Mouse (Mus musculus) adrenal gland, adult 8-10 months (tissue): ENCODE results near the gene Cyp2c29. TPM values are rescaled to one million over a fixed set of nuclear protein-coding genes. Genes with fewer than 3 reads are reported as not detected.
"Not testable (repeated sequence)": the region's sequence is repeated elsewhere in the genome, so short reads cannot be mapped to it uniquely, and the experiment has no call there.

ENCODE experiments used
- DNase-seq: peaks from one replicate; pipeline ENCODE4 v3.0.0; 2022
- total RNA-seq, 4 experiments: library from RNA; stranded (reverse); gene quantifications; 2 replicates each; pipeline ENCODE4 v1.2.4; 2022

Gene Cyp2c29
- under 1 TPM in 2 of 4 experiments, not detected in 2; 0.41 to 0.81 TPM for total RNA-seq

DNA sequence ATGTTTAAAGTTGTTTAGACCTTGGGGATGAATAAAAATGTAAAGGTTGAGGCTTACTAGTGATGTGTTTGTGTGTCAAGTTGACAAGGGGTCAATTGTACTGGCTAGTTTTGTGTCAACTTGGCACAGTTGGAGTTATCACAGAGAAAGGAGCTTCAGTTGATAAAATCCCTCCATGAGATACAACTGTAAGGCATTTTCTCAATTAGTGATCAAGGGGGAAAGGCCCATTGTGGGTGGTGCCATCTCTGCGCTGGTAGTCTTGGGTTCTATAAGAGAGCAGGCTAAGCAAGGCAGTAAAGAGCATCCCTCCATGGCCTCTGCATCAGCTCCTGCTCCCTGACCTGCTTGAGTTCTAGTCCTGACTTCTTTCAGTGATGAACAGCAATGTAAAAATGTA, at the start of gene Cyp2c29:
Gene Cyp2c29 (plus strand): TSS at position 301 of the 400 bp plus-strand sequence.
- DNase-seq = not testable (repeated sequence)

DNA sequence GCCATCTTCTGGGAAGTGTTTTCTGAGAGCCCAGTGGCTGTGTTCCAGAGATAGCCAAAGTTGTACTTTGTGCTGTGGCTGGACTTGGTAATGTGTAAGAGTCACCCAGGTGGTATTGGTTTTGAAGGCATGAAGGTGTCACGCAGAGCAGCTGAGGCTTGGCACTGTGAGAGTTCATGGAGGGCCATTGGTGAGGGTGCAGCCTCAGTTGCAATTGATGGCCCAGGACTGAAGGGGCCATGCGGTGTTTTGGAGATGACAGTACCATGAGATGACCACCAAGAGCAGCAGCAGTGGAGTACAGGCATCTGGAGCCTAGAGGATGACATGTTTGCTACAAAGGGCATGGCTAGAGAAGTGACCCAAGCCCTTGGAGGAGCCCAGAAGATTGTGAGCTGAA, 2.2 kb upstream of the Cyp2c29 start:
- DNase-seq = not testable (repeated sequence)

DNA sequence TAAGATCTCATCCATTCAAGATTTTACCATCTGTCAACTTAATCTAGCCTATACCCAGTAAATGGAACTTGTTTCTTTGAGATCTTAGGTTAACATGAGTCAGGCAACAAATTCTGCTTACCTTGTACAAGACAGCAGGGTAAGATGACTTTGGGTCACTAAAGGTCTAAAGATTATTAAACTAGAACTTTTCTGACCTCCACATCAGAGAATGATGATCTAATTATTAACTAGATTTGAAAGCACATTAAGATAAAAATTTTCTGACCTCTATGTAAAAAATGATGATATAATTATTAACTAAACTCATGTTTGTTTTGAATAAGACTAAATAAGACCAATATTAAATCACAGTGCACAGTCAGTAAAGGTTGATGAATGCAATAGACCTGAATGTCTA, 13.6 kb downstream of the Cyp2c29 start:
- DNase-seq = no peak

DNA sequence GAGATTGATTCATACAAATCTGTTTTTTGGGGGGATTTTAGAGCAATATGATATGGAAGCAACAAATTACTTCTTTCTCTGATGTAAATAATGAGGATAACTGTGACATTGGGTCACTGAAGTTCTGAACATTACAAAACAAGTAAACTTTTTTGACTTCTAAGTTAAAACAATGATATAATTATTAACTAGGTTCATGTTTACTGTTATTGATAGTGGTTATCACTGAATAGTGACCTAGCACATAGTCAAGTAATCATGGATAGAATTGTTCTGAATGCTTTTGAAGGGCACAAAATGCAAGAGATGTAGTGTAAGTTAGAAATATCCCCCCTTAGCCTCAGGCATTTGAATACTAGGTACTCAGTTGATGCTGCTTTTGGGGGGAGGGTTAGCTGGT, 16.4 kb downstream of the Cyp2c29 start:
- DNase-seq = no peak

GRCm38 (mm10) chr19:39286825-39287224, 17.6 kb downstream of the Cyp2c29 start:
- DNase-seq = no peak

DNA sequence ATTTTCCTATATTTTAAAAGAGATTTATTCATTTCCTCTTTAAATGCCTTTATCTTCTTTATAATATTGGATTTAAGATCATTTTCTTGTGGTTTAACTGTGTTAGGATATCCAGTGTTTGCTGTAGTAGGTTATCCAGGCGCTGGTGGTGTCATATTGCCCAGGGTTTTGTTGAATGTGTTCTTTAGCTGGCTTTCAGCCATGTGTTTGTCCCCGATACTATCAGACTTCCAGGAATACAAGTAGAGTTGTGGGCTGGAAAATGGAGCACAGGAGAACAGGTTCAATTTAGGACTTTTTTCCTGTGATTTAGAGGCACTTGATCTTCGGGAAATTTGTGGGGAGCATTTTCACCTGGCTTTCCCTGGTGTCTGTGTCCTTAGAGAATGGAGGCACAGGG, 19.8 kb downstream of the Cyp2c29 start:
- DNase-seq = no peak

Other genes with a start within 250 kb of the Cyp2c29 start
- not detected for gene Cyp2c65, start 208.4 kb upstream of the Cyp2c29 start, total RNA-seq
- gene Cyp2c66, start 155.5 kb upstream of the Cyp2c29 start, total RNA-seq = not detected
- gene Cyp2c38, start 193.7 kb downstream of the Cyp2c29 start, total RNA-seq = not detected
- not detected for gene Cyp2c39, start 241.5 kb downstream of the Cyp2c29 start, total RNA-seq